Mouse (Mus musculus) olfactory bulb, adult 2 months (tissue): ENCODE measurements around the gene Rbm47. TPM values are rescaled to one million over a fixed set of nuclear protein-coding genes. Genes with fewer than 3 reads are reported as not detected.
"Not testable (repeated sequence)": the region's sequence is repeated elsewhere in the genome, so short reads cannot be mapped to it uniquely, and the experiment has no call there.

Experiments
- H3K27ac ChIP-seq: fragments of 200-500 bp; 2 replicates; pipeline ENCODE4 v1.5.1; 2012; ENCODE audit warnings: low read depth, low read length; ENCODE audit not compliant: insufficient read depth
- H3K4me1 ChIP-seq: fragments of 200-500 bp; 2 replicates; pipeline ENCODE4 v1.6.1; 2012; ENCODE audit warnings: low read length; ENCODE audit not compliant: control insufficient read depth, insufficient read depth
- H3K4me3 ChIP-seq: fragments of 200-500 bp; 2 replicates; pipeline ENCODE4 v1.5.1; 2012; ENCODE audit warnings: mild to moderate bottlenecking, low read depth, low read length, moderate library complexity; ENCODE audit not compliant: insufficient read depth
- CTCF ChIP-seq: fragments of 200-500 bp; IDR thresholded peaks from 2 replicates; pipeline ENCODE4 v1.5.1; 2012; ENCODE audit warnings: low read depth, mild to moderate bottlenecking, low read length, moderate library complexity; ENCODE audit not compliant: insufficient read depth
- POLR2A ChIP-seq: fragments of 200-500 bp; IDR thresholded peaks from 2 replicates; pipeline ENCODE4 v1.6.1; 2012; ENCODE audit warnings: mild to moderate bottlenecking, low read depth, low read length, moderate library complexity; ENCODE audit not compliant: insufficient read depth
- WGBS: fragments of 180-500 bp; shearing (Covaris S2); methylation state at CpG from one replicate; pipeline ENCODE4 v1.1.7; 2018; 5-methylcytosine and 5-hydroxymethylcytosine counted together
- polyA plus RNA-seq: library from polyadenylated mRNA; stranded (reverse); fragments of >200 nt; gene quantifications from 2 replicates; pipeline ENCODE4 v1.2.4, GENCODE M21; 2012; ENCODE audit warnings: low replicate concordance; ENCODE audit not compliant: missing spikeins, insufficient read depth, insufficient read length

Gene Rbm47
- polyA plus RNA-seq, 1 experiment: not detected

- Histone ChIP-seq H3K4me1 (no peaks in the 10 kb centered on the region), H3K4me3 (no peak overlapping the region), H3K27ac (no peak overlapping the region)
- no peak for TF ChIP-seq CTCF
- no peak for TF ChIP-seq POLR2A
Measured at GRCm38 (mm10) chr5:65997813-65998212, 175.1 kb downstream of the Rbm47 start.

- H3K27ac ChIP-seq: no peak overlapping the region
Measured at GRCm38 (mm10) chr5:65994643-65995042, 178.3 kb downstream of the Rbm47 start.

GRCm38 (mm10) chr5:65991191-65991590 lies 181.7 kb downstream of the Rbm47 start:
- H3K27ac ChIP-seq: no peak overlapping the region
- 76% methylated on average over 2 of the region's 2 CpGs for WGBS
- no peaks in the 10 kb centered on the region for H3K4me1 ChIP-seq
- H3K4me3 ChIP-seq: no peak overlapping the region
- TF ChIP-seq POLR2A (no peak), CTCF (no peak)

More at GRCm38 (mm10) chr5:65994643-65995042, 178.3 kb downstream of the Rbm47 start:
- no peaks in the 10 kb centered on the region for H3K4me1 ChIP-seq
- WGBS: 80% methylated on average over 6 of the region's 6 CpGs
- no peak for TF ChIP-seq POLR2A
- no peak for TF ChIP-seq CTCF
- no peak overlapping the region for H3K4me3 ChIP-seq

GRCm38 (mm10) chr5:65987004-65987403 lies 185.9 kb downstream of the Rbm47 start:
- WGBS: 77% methylated on average over 3 of the region's 3 CpGs
- not testable (repeated sequence) for H3K27ac ChIP-seq, H3K4me1 ChIP-seq, H3K4me3 ChIP-seq

GRCm38 (mm10) chr5:65986426-65986825 lies 186.5 kb downstream of the Rbm47 start:
- no peaks in the 10 kb centered on the region for H3K4me1 ChIP-seq
- TF ChIP-seq CTCF (no peak), POLR2A (no peak)
- WGBS: 97% methylated on average over 5 of the region's 5 CpGs

GRCm38 (mm10) chr5:65975731-65976130 lies 197.2 kb downstream of the Rbm47 start:
- no peak for TF ChIP-seq CTCF
- TF ChIP-seq POLR2A: no peak
- Histone ChIP-seq H3K4me3 (no peak overlapping the region), H3K4me1 (no peaks in the 10 kb centered on the region), H3K27ac (no peak overlapping the region)
- WGBS: 87% methylated on average over 13 of the region's 13 CpGs

More at GRCm38 (mm10) chr5:65986426-65986825, 186.5 kb downstream of the Rbm47 start:
- Histone ChIP-seq H3K27ac (no peak overlapping the region), H3K4me3 (no peak overlapping the region)

GRCm38 (mm10) chr5:65973189-65973588 lies 199.7 kb downstream of the Rbm47 start:
- 80% methylated on average over 2 of the region's 2 CpGs for WGBS
- H3K4me1 ChIP-seq: no peaks in the 10 kb centered on the region
- TF ChIP-seq POLR2A: no peak
- no peak for TF ChIP-seq CTCF
- H3K4me3 ChIP-seq: no peak overlapping the region
- H3K27ac ChIP-seq: no peak overlapping the region

- no peak overlapping the region for H3K27ac ChIP-seq
- 97% methylated on average over 3 of the region's 3 CpGs for WGBS
- no peak for TF ChIP-seq CTCF
- no peaks in the 10 kb centered on the region for H3K4me1 ChIP-seq
- H3K4me3 ChIP-seq: no peak overlapping the region
Measured at GRCm38 (mm10) chr5:65968004-65968403, 204.9 kb downstream of the Rbm47 start.

GRCm38 (mm10) chr5:65967091-65967490 lies 205.8 kb downstream of the Rbm47 start:
- no peaks in the 10 kb centered on the region for H3K4me1 ChIP-seq
- 71% methylated on average over 12 of the region's 12 CpGs for WGBS
- H3K4me3 ChIP-seq: no peak overlapping the region
- no peak overlapping the region for H3K27ac ChIP-seq
- TF ChIP-seq CTCF (no peak), POLR2A (no peak)

Other genes with a start within 250 kb of the Rbm47 start
- gene Chrna9, start 238.2 kb downstream of the Rbm47 start, polyA plus RNA-seq: 609 TPM in 1 of 2 replicates, not detected in the other
- gene 9130230L23Rik, start 168.8 kb downstream of the Rbm47 start, polyA plus RNA-seq: not detected in 2 replicates
- gene Nsun7, start 86.8 kb upstream of the Rbm47 start, polyA plus RNA-seq: not detected in 2 replicates